Mouse (Mus musculus): ENCODE measurements at regions not wholly inside any gene's neighbourhood (a gene's known extent, or its start where the extent isn't known, plus 50 kb on each side); places are given as distances from the start of the nearest gene placed in this dataset.
"Not testable (repeated sequence)": the region's sequence is repeated elsewhere in the genome, so short reads cannot be mapped to it uniquely, and the experiment has no call there.

DNA sequence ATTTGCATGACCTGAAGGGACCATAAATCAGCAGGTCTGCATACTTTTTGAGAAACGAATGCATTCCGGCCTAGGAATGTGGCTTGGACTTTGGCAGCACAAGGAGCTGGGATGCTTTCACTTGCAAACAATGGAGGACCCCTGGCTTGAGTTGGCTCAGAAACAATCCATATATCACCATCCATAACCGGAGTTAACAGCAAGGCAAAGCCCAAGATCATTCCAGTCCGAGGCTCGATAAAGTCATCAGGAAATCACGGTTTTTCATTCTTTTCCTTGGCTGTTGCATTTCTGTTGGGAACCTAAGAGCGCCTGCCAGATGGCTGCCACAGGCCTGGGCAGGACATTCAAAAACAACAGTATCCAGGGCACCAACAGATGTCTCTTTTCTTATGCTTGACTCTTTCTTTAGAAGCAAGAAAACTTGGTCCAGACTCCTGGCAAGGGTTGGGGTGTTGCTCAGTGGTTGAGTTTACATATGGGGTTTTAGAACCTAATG lies 198.5 kb downstream of the Fam43a start:
- no peak for DNase-seq (ENCODE audit: low spot score)

DNA sequence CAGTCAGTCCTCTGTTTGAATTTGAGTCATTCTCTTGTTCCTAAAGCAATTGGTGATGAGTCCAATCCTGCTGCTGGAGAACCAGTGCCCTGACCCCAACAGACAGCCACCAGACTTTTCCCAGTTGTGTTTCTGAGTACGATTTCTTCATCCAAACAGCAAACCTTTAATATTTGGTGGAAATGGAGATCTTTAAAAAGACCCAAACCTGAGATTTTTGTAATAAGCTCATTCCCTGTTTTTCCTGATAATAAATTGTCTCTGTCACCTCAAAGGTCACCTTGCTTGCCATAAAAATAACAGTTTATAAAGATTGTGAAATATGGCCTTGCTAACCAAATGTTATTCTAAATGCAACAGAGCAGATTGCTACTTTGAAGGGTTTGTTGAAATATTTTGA lies 199.0 kb downstream of the Fam43a start:
- no peak for DNase-seq (ENCODE audit: low spot score)

DNA sequence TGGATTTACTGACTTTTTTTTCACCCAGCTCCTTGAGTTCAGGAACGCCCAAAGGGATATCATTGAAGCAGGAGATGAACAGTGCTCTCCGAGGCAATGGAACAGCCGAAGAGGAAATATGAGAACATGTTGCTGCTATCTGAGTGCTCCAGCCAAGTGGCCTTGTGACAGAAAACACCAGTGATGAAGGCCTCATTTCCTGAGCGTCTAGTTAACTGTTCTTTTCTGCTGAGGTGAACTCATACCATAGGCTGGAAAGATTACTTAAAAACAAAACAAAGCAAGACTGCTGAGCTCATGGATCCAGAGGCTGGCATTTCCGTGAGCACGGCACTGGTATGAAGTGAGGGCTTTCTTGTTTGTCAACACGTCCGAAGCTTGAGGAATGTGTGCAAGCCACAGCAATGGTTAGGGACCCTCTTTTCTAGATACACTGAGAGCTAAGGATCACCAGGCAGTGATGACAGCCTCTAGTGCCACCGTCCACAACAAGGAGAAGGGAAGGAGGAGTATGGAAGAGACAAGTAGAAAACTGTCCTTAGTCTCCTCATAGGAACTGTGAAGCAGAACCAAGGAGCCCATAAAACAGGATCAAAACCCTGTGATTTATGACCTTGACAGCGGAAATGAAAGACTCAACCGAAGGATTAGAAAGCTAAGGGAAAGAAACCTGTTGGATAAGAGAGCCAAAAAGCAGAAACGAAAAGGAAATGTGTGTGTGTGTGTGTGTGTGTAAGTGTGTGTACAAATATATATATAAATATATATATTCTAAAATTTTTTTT lies 200.4 kb downstream of the Fam43a start:
- no peak for DNase-seq (ENCODE audit: low spot score)

DNA sequence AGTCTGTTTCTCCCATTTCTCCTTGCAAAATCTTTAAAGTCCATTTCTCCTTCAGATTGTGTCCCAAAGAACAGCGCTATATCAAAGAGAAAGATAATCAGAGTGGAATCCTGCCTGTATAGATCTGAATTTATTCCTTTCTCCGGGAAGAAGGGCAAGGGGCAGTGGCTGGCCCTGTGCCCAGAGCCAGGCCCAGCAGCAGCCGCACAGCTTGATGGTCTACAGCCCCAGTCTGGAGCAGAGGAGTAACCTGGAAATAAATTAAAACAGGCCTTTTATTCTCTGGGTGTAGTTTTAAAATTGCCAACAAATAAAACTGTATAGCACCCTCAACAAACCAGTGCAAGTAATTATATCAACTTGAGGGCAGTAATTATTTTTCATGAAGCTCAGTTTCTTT lies 204.5 kb downstream of the Fam43a start:
- no peak for DNase-seq (ENCODE audit: low spot score)

DNA sequence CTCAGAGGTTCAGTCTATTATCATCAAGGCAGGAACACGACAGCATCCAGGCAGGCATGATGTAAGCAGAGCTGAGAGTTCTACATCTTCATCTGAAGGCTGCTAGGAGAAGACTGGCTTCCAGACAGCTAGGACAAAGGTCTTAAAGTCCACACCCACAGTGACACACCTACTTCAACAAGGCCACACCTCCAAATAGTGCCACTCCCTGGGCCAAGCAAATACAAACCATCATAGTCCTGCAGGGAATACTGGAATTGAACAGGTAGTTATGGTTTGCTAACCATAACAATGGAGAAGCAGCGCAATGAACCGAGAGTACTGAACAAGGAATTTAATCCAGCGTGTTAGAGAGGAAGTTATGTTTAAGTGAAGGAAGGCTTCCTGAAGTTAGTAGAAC lies 206.7 kb downstream of the Fam43a start:
- DNase-seq (ENCODE audit: low spot score): not testable (repeated sequence)

DNA sequence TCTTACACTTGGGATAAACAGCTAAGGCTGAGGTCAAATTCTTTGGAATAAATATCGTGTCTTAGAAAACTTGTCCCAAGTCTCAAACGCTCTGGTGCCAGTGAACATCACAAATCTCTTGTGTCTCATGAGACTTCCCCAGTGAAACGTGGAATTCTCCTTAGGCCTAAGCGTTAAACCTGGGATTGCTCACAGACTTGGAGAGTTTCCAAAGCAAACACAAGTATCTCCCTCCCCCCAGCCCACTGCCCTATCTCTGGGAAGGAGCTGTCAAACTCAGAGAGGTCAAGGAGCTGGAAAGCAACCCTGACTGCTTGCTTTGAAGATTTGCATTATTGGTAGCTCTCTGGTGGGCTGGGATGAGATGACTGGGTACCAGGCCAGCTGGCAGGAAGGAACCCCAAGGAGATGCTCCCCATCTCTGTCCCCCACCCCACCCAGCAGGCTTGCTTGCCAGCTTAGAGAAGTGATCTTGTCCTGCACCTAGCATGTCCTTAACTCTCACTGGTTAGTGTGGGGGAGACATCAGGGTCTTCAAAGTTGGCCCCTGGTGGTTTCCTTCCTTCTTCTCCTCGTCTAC lies 219.1 kb downstream of the Fam43a start:
- no peak for DNase-seq (ENCODE audit: low spot score)

DNA sequence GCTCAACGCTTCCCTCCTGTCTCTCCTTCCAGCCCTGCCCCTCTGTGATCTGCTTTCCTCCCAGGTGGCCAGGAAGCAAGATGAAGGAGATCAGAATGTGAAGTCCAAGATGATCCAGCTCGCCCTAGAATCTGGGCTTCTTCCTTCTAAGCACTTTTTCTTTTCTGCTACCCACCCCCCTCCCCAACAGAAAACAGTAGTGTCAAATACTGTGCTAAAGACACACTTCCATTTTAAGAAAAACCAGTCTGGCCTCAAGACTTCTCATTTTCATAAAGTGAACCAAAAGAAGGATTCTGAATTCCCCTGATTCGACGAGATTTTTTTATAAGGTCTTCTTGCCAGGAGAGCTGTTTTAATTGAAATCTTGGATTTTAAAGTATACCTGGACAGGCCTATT lies 219.8 kb downstream of the Fam43a start:
- DNase-seq (ENCODE audit: low spot score): no peak

DNA sequence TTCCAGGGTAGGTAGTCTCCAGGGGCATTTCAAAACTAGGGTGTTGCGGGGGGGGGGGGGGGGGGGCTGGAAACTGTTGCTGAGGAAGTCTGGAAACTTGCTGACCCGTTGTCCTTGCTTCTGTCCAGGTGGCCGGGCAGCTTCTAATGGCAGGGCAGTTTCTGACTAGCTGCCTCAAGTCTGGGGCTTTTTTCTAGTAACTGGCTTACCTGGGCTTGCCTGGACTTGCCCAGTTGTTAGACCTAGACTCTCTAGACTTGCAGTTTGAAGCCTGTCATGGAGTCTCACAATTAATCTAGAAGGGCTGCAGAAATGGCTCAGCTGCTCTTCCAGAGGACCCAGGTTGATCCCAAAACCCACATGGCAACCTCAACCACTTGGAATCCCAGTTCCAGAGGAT lies 220.7 kb downstream of the Fam43a start:
- DNase-seq (ENCODE audit: low spot score): no peak

DNA sequence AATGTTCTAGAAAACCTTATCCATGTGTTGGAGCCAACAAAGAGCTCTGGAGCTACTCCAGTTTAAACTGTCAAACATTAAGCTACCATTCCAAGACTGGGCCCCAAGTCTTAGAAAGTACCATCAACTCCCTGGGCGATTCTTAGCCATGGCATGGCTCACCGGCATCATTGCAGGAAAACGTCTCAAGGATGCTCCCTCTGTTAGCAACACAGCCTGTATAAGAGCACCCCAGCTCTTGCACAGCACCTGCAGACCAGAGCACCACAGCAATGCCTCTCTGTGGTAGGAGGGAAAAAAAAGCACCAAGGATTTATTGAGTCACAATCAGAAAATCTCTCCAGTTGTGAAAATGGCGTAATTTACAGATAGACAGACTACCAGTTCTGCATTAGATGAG lies 221.2 kb downstream of the Fam43a start:
- no peak for DNase-seq (ENCODE audit: low spot score)

DNA sequence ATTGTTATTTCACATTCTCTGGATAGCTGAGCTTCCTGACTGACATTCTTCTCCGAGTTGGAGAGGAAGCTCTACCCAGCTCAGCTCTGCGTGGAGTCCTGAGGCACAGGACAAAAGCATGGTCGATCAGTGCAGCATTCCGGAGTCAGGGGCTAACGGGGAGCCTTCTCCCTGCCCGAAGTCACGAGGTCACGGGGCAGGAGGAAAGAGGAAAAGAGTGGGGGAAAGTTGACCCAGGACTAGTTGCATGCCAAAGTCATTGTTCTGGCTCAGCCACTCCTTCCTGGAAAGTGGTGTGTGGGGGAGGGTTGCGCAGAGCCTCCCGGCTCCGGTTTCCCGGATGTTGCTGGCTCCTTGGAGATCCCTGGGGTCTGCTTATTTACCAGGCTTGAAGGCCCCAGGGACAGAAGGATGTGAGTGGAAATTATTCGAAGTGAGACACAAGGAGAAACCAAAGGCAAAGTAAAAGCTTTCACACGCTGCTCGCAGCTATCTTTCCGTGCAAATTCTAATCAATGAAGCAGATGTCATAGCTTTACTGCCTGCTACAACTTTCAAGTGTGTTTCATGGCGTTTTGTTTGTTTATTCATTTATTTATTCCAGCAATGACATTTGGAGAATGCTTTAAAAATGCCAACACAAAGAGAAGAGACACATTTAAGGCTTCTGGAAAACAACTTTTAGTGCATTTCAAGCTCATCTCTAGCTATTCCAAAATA lies 221.8 kb downstream of the Fam43a start:
- DNase-seq (ENCODE audit: low spot score): no peak

DNA sequence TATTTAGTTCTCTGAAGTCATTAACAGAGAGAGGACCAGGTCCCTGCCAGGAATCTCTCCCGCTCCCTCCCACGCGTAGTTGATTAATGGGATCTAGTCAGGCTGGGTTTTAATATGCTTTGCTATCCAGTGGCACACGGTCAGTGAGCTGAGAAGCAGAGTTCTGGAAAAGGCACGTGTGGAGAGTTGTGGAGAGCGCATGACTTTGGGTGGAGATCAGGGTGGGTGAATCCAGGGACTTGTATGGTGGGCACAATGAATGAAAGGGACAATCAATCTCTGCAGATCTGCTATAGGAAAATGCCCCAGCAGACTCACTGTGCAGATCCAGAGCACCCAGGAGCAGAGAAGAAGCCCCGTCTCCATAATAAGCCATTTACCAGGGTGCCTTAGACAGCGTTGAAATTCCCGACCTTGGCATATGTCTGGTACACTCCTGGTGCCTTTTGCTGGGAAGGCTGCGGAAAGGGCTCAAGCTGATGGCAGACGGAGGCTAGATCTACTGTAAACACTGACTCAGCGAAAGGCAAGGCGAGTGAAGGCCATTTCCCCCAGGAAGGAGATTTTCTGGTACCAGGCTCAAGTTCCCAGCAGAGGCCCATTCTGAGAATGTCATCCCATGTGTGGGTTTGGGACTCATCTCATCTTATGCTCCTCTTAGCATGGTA lies 222.5 kb downstream of the Fam43a start:
- no peak for DNase-seq (ENCODE audit: low spot score)

DNA sequence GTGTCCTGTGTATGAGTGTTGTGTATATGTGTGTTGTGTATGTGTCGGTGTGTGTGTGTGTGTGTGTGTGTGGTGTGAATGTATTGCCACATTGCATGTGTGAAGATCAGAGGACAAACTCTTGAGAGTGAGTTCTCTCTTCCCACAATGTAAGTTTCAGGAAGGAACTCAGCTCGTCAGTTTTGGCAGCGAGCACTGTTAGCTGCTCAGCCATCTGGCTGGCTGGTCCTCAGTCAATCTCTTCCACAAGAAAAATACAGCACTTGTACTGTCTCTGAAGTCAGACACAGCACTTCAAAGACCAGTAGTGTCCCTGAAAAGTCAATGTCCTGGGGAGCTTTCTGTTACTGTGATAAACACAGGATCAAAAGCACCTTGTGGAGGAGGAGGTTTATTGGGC lies 226.6 kb downstream of the Fam43a start:
- DNase-seq (ENCODE audit: low spot score): no peak

DNA sequence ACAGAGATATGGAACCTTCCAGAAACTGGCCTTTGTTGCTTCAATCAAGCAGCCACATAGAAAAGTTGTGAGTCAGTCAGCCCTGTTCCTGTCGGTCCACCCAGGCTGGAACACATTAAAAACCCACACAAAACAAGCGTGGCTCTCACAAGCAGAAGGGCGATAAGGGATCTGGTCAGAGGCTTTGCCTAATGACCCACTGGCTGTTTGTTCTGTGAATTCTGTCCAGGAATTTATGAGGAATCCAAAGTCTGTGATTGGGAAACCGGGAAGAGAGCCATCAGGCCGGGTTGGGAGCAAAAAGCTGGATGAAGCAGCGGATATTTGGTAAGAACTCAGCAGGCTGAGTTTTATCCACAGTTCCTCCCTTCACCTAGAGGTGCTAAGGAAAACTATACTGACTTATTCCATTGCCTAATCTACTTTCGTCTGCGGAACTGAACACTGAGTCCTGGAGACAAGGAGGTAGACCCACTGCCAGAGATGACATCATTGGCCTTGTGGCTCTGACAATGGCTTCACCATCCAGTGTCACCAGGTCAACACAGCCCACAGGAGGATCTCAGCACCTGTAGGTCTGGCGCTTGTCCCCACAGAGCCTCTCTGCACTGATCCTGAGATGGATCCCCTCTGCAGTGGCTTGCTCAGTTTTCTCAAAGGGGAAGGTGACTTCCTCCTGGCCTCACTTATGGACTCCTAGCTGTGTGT lies 228.5 kb downstream of the Fam43a start:
- no peak for DNase-seq (ENCODE audit: low spot score)

DNA sequence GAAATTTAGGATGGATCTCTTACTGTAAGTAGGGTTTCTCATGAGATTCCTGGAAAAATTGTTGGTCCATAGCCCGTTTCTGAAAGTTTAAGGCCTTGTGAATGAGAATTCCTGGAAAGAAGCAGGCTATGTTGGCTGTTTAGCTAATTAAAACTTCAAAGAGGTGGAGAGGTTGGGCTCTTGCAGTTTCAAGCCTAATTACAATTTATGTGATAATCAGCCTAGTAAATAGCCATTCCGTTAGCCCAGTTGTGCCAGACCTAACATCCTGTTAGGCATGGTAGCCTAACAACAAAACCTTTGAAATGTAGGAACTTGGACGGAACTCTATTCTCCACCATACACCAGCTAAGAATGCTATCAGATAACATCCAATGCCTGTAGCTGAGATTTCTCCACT lies 235.0 kb downstream of the Fam43a start:
- DNase-seq (ENCODE audit: low spot score): no peak

DNA sequence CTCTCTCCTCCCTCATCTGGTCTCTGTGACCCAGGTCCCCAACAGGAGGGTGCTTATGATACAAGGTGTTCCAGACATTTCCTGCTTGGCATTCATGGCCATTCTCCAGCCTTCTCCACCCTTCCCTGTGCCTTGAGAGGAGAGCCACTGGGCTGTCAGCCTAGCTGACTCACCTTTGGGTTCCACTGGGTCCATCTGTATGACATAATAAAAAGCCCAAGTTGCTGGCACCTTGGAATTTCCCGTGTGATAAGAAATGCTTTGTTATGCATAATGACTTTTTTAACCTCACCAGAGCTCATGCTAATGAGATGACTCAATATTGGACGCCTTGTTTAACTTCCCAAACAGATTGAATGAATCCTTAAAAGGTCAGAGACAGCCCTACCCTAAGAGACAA lies 236.2 kb downstream of the Fam43a start:
- DNase-seq (ENCODE audit: low spot score): no peak

DNA sequence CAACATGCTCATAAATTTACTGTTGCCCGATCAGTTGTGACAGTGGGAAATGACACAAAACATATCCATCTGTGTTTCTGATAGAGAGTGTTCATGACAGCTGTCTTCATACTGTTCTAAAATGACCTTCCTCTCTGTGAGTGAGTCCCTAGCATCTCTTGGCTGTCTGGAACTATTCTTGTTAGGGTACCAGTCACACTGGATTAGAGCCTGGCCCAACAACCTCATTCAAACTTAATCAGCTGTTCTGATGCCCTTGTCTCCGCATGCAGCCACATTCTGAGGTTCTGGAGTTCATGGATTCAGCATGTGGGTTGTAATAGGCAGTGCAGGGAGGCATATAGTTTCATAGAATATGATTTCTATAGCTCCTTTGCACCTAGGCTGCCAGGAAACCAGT lies 238.4 kb downstream of the Xxylt1 start:
- DNase-seq (ENCODE audit: low spot score): no peak

DNA sequence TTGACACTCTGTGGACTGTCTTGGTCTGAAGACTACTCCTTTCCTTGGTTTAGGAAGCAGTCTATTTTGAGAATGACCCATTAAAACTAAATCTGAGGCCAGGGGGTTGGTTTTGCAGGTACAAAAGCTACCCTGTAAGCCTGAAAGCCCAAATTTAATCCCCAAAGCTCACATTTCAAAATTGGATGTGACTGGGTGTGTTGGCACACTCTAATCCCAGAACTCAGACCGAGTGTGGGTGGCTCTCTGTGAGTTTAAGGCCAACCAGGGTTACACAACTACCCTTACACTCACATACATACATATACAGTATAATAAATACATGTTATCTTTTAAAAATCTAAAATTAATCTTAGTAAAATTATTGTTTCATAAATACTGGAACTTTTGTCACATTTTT lies 228.6 kb downstream of the Xxylt1 start:
- no peak for DNase-seq (ENCODE audit: low spot score)

DNA sequence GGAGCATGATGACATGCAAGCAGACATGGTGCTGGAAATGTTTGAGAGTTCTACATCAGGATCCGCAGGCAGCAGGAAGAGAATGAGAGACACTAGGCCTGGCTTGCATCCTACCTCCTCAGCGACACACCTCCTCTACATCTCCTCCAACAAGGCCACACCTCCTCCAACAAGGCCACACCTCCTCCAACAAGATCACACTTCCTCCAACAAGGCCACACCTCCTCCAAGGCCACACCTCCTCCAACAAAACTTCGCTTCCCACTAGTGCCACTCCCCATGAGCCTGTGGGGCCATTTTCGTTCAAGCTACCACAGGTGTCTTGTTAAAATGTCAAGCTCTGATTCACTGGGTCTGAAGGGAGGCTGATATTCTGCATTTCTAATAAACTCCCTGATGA lies 226.5 kb downstream of the Xxylt1 start:
- DNase-seq (ENCODE audit: low spot score): no peak

DNA sequence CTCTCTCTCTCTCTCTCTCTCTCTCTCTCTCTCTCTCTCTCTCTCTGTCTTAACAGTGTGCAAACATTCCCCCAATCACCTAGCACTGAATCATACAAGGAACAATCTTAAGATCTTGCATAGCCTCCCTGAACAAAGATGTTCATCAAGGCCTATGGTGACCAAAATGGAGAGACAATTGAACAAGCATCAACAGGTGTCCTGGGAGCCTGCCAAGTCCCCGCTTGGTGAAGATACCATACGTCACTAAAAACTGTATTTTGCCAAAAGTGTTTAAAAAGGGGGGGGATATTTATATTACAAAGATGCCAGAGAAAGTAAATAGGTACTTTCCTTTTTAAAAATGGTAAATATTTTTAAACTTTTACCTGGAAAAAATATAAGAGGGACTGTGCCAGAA lies 223.6 kb downstream of the Xxylt1 start:
- DNase-seq (ENCODE audit: low spot score): no peak

DNA sequence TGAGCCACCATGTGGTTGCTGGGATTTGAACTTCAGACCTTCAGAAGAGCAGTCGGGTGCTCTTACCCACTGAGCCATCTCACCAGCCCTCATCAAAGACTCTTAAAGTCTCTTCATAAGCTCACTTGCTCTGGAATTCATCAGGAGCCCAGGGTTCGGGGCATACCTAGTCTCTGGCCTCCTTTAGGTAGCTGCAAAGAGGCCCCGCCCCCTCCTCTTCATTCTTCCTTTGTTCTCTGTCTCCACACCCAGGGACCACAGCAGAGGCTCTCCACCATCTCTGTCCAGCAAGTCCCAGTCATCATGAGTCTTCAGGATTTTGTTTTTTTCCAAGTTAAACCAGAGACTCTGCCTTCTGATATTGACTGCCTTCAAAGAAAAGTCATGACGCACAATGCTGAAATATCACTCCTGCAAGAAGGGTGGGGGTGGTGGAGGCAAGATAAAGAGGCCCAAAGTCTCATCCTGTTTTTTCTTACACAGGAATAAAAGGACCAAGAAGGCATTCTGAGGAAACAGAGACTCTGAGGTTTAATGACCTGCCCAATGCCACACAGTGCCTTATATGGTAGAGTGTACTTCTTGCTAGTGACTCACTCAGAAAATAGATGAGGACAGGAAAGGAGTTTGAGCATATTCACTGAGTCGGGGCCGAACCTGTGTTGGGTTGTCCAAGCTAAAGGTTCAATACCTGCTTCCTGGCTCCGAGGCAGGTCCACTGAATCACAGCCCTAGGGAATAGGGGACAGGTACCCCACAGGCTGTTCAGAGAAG lies 211.9 kb downstream of the Xxylt1 start:
- no peak for DNase-seq (ENCODE audit: low spot score)

DNA sequence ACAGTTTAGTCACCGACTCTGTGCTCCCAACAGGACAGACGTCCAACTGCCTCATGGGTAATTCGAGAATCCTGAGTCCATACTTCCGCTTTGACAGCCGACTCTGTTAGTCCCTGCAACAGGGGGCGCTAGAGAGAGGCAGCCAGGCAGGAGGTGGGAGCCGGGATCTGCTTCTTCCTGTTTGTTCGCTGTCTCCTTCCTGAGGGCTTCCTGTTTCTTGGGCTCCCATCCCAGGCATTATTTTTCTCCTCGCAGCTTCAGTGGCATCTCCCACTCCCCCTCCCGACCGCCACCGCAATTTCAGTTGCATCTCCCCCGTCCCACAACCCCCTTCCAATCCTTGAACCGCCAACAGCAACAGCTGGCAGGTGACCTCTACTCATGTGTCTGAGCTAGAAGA lies 211.1 kb downstream of the Xxylt1 start:
- peak; percentile 45 for DNase-seq (ENCODE audit: low spot score)
